ENCODE assay signal across 8 mouse cellular contexts in genomic region chr9:21760155-21761088, GRCm38 (mm10). TPM values are rescaled to one million over a fixed set of nuclear protein-coding genes. Genes with fewer than 3 reads are reported as not detected.
DNase-seq lines count a peak whose midpoint lies in the region; ATAC-seq and TF ChIP-seq lines count a peak whose summit lies in the region.

Spc24 (minus strand) TSS chr9:21760303.

- under 1% methylated on average over 49 of the region's 54 CpGs for WGBS in forebrain, embryonic 10.5 days
- under 1% methylated on average over 53 of the region's 54 CpGs for WGBS in heart, embryonic 15.5 days
- WGBS in liver, embryonic 14.5 days (ENCODE audit: insufficient replicate concordance) = under 1% methylated on average over 48 of the region's 54 CpGs
- 1% methylated on average over 46 of the region's 54 CpGs for WGBS in neural tube, embryonic 11.5 days
- 1% methylated on average over 49 of the region's 54 CpGs for WGBS in stomach, postnatal 0 days

- H3K4me3 ChIP-seq in forebrain, embryonic 10.5 days = peak within 1 kb of the TSS; percentile 89
- peak within 1 kb of the TSS; percentile 79 for H3K4me3 ChIP-seq in heart, embryonic 15.5 days
- H3K4me3 ChIP-seq in liver, embryonic 14.5 days (ENCODE audit: insufficient read depth in 1 of 2, low read depth in 2 of 2, low read length in 2 of 2) = peak within 1 kb of the TSS; percentile 82 to 98
- peak within 1 kb of the TSS; percentile 63 for H3K4me3 ChIP-seq in neural tube, embryonic 11.5 days (ENCODE audit: low read depth, low read length)
- peak within 1 kb of the TSS; percentile 78 for H3K4me3 ChIP-seq in stomach, postnatal 0 days (ENCODE audit: low read depth, low read length)

- peak; percentile 55 for TF ChIP-seq CTCF in liver, embryonic 14.5 days (IDR thresholded peaks at IDR 0.05; ENCODE audit: low read depth)
- peak; percentile 72 for TF ChIP-seq CTCF in stomach, postnatal 0 days (IDR thresholded peaks at IDR 0.05; ENCODE audit: low read depth)

- TF ChIP-seq EP300 in liver, embryonic 14.5 days (IDR thresholded peaks at IDR 0.05; ENCODE audit: low read depth) = no peak
- TF ChIP-seq EP300 in stomach, postnatal 0 days (optimal IDR thresholded peaks at IDR 0.05) = no peak

- peak within 1 kb of the TSS; percentile 75 for H3K9ac ChIP-seq in heart, embryonic 15.5 days
- H3K9ac ChIP-seq in liver, embryonic 14.5 days (replicated peaks) = peak within 1 kb of the TSS; percentile 85
- H3K9ac ChIP-seq in neural tube, embryonic 11.5 days (ENCODE audit: low read length) = peak within 1 kb of the TSS; percentile 82
- H3K9ac ChIP-seq in stomach, postnatal 0 days (ENCODE audit: low read length) = peak within 1 kb of the TSS; percentile 69

- peak; percentile 93 to 95 for DNase-seq in CD8-positive naive resting alpha-beta T cell, adult 2 months (ENCODE audit: low read depth in 2 of 2, low spot score in 2 of 2)
- peak; percentile 98 for DNase-seq in c-Kit-positive CD71-negative TER-119-negative erythroid progenitor cells, embryonic 14.5 days (ENCODE audit: low read depth)
- peak; percentile 99 for DNase-seq in forebrain, embryonic 10.5 days (ENCODE audit: extremely low spot score, low spot score)
- DNase-seq in kidney, postnatal 25 days = peak; percentile 95 to 98
- DNase-seq in liver, embryonic 14.5 days (ENCODE audit: low read depth in 3 of 3, low spot score in 3 of 3) = peak; percentile 98 to 99 (median 99)
- peak; percentile 94 for DNase-seq in neural tube, embryonic 11.5 days (ENCODE audit: low spot score)
- DNase-seq in stomach, postnatal 0 days (ENCODE audit: low spot score) = peak; percentile 97

- H3K9me3 ChIP-seq in forebrain, embryonic 10.5 days = no peaks in the 10 kb centered on the region
- no peaks in the 10 kb centered on the region for H3K9me3 ChIP-seq in heart, embryonic 15.5 days (replicated peaks)
- H3K9me3 ChIP-seq in liver, embryonic 14.5 days (ENCODE audit: control insufficient read depth, low read length) = no peaks in the 10 kb centered on the region
- H3K9me3 ChIP-seq in neural tube, embryonic 11.5 days (ENCODE audit: control insufficient read depth, low read length) = no peaks in the 10 kb centered on the region
- H3K9me3 ChIP-seq in stomach, postnatal 0 days (ENCODE audit: control insufficient read depth, low read length) = no peaks in the 10 kb centered on the region

- peak within 1 kb of the TSS; percentile 98 for H3K27ac ChIP-seq in forebrain, embryonic 10.5 days
- H3K27ac ChIP-seq in heart, embryonic 15.5 days = peak within 1 kb of the TSS; percentile 68
- H3K27ac ChIP-seq in liver, embryonic 14.5 days = peak within 1 kb of the TSS; percentile 71
- no peak within 1 kb of the TSS for H3K27ac ChIP-seq in neural tube, embryonic 11.5 days (ENCODE audit: low read depth, low read length)
- no peak within 1 kb of the TSS for H3K27ac ChIP-seq in stomach, postnatal 0 days (replicated peaks)

- H3K4me2 ChIP-seq in heart, embryonic 15.5 days = peak within 1 kb of the TSS; percentile 81
- H3K4me2 ChIP-seq in liver, embryonic 14.5 days (ENCODE audit: low read depth) = peak within 1 kb of the TSS; percentile 78
- H3K4me2 ChIP-seq in neural tube, embryonic 11.5 days (ENCODE audit: low read depth) = peak within 1 kb of the TSS; percentile 80
- H3K4me2 ChIP-seq in stomach, postnatal 0 days (replicated peaks; ENCODE audit: low read depth) = peak within 1 kb of the TSS; percentile 96

- H3K27me3 ChIP-seq in forebrain, embryonic 10.5 days (ENCODE audit: poor library complexity, severe bottlenecking) = no peaks in the 10 kb centered on the region
- no peaks in the 10 kb centered on the region for H3K27me3 ChIP-seq in heart, embryonic 15.5 days
- no peaks in the 10 kb centered on the region for H3K27me3 ChIP-seq in liver, embryonic 14.5 days (ENCODE audit: control insufficient read depth, insufficient read depth, low read length)
- no peaks in the 10 kb centered on the region for H3K27me3 ChIP-seq in neural tube, embryonic 11.5 days (ENCODE audit: control insufficient read depth, insufficient read depth, low read length)
- H3K27me3 ChIP-seq in stomach, postnatal 0 days (ENCODE audit: control insufficient read depth, insufficient read depth, low read length) = no peaks in the 10 kb centered on the region

- H3K4me1 ChIP-seq in forebrain, embryonic 10.5 days = peaks cover 28% of the 10 kb centered on the region
- H3K4me1 ChIP-seq in heart, embryonic 15.5 days (replicated peaks) = peaks cover 31% of the 10 kb centered on the region
- H3K4me1 ChIP-seq in liver, embryonic 14.5 days (replicated peaks; ENCODE audit: control insufficient read depth in 2 of 2, insufficient read depth in 2 of 2, low read length in 1 of 2) = peaks cover 14 to 24% of the 10 kb centered on the region in 2 experiments
- H3K4me1 ChIP-seq in neural tube, embryonic 11.5 days (ENCODE audit: control insufficient read depth, insufficient read depth, low read length) = 0 out of 2 replicates have a peak, but pooled peaks cover 6% of the 10 kb centered on the region
- no peaks in the 10 kb centered on the region for H3K4me1 ChIP-seq in stomach, postnatal 0 days (replicated peaks; ENCODE audit: control insufficient read depth, insufficient read depth)

- ATAC-seq in heart, embryonic 15.5 days (replicated peaks; ENCODE audit: insufficient number of reproducible peaks, insufficient read depth, low FRiP score, low read depth) = peak; percentile 92
- ATAC-seq in liver, embryonic 14.5 days (ENCODE audit: insufficient read depth) = peak; percentile 95
- peak; percentile 96 for ATAC-seq in neural tube, embryonic 11.5 days (ENCODE audit: insufficient read depth, low FRiP score, low TSS enrichment)
- ATAC-seq in stomach, postnatal 0 days (ENCODE audit: low FRiP score, low TSS enrichment) = peak; percentile 96

- peaks cover 33% of the 10 kb centered on the region for H3K36me3 ChIP-seq in forebrain, embryonic 10.5 days (replicated peaks)
- peaks cover 7% of the 10 kb centered on the region; the same call in 1 of the 2 replicates for H3K36me3 ChIP-seq in heart, embryonic 15.5 days
- H3K36me3 ChIP-seq in liver, embryonic 14.5 days (replicated peaks; ENCODE audit: control insufficient read depth, insufficient read depth, low read depth) = peaks cover 17% of the 10 kb centered on the region
- H3K36me3 ChIP-seq in neural tube, embryonic 11.5 days (ENCODE audit: control insufficient read depth, insufficient read depth, low read length) = peaks cover 5% of the 10 kb centered on the region; the same call in 1 of the 2 replicates
- no peaks in the 10 kb centered on the region for H3K36me3 ChIP-seq in stomach, postnatal 0 days (ENCODE audit: control insufficient read depth, insufficient read depth, low read length)

RNA-seq across cellular contexts. Expression of gene Spc24, which starts in this region (rescaled TPM):
- 196 and 197 TPM in 2 replicates for polyA plus RNA-seq in forebrain, embryonic 10.5 days (2016; fragmentation: Nextera tagmentation; extraction: Ambion mirVana)
- polyA plus RNA-seq in heart, embryonic 15.5 days (2015; fragmentation: Nextera tagmentation; extraction: Ambion mirVana) = 69.6 and 88.1 TPM in 2 replicates
- polyA plus RNA-seq in liver, embryonic 14.5 days (2012; rRNA removed) = 37.4 and 52.4 TPM in 2 replicates
- polyA plus RNA-seq in liver, embryonic 14.5 days (2014; fragmentation: Nextera tagmentation; extraction: Ambion mirVana) = 89.5 and 92.2 TPM in 2 replicates
- 116 and 117 TPM in 2 replicates for polyA plus RNA-seq in neural tube, embryonic 11.5 days (2014; fragmentation: Nextera tagmentation; extraction: Ambion mirVana)
- 29.2 and 31.2 TPM in 2 replicates for polyA plus RNA-seq in stomach, postnatal 0 days (2015; fragmentation: Nextera tagmentation; extraction: Ambion mirVana)

Comparison
In these comparisons a context has a peak if more than half of its experiments do, and no peak if none do; other contexts are left out.
1. H3K27ac ChIP-seq: peak in forebrain, embryonic 10.5 days (single experiment), heart, embryonic 15.5 days (single experiment) and liver, embryonic 14.5 days (single experiment); none in neural tube, embryonic 11.5 days (single experiment) and stomach, postnatal 0 days (single experiment).
2. Peak in every context shown above with its lines, with median percentiles within 50 percentile points of each other: DNase-seq, H3K4me3 ChIP-seq, ATAC-seq, H3K4me2 ChIP-seq and H3K9ac ChIP-seq.